ENCODE assay signal across 9 mouse cellular contexts in genomic region chr9:51993486-51994275, GRCm38 (mm10). TPM values are rescaled to one million over a fixed set of nuclear protein-coding genes. Genes with fewer than 3 reads are reported as not detected.
DNase-seq lines count a peak whose midpoint lies in the region; ATAC-seq and TF ChIP-seq lines count a peak whose summit lies in the region.
"Had no signal": no experiment of that assay in that cellular context is flagged by ENCODE, and none has a peak within 500 bp of the region (broad histone marks: within the 10 kb centered on the region; RNA-seq: fewer than 3 reads in every experiment).

No protein-coding gene starts in this region.

- TF ChIP-seq CTCF in heart, postnatal 0 days (IDR thresholded peaks at IDR 0.05; ENCODE audit: low read depth) = peak; percentile 36
- peak; percentile 44 for TF ChIP-seq CTCF in lung, adult 2 months (IDR thresholded peaks at IDR 0.05; ENCODE audit: insufficient read depth, low read length)

- DNase-seq in heart, postnatal 0 days (ENCODE audit: low spot score) = no peak
- no peak for DNase-seq in heart, adult 9 months (ENCODE audit: low spot score in 2 of 2)
- DNase-seq in 3T3-L1 (ENCODE audit: low read depth, low spot score) = peak; percentile 44
- peak; percentile 69 for DNase-seq in R1 (ENCODE audit: low read depth, low spot score)
- peak; percentile 32 for DNase-seq in lung, adult 2 months
- DNase-seq in ovary, postnatal 36 days (ENCODE audit: low spot score) = no peak
- no peak for DNase-seq in urinary bladder, postnatal 25 days (ENCODE audit: low spot score)
- no peak for DNase-seq in heart, postnatal 25 days (ENCODE audit: low spot score)

- no peak overlapping the region for H3K4me2 ChIP-seq in heart, postnatal 0 days (ENCODE audit: low read depth, low read length)
- H3K4me2 ChIP-seq: neural tube, embryonic 12.5 days had no signal

- no peaks in the 10 kb centered on the region for H3K4me1 ChIP-seq in heart, postnatal 0 days (ENCODE audit: control insufficient read depth, insufficient read depth)
- H3K4me1 ChIP-seq in lung, adult 2 months (ENCODE audit: control insufficient read depth, insufficient read depth, low read length) = no peaks in the 10 kb centered on the region; the same call in 1 of the 2 replicates
- H3K4me1 ChIP-seq: neural tube, embryonic 12.5 days had no signal

- no peaks in the 10 kb centered on the region for H3K36me3 ChIP-seq in heart, postnatal 0 days (replicated peaks; ENCODE audit: control insufficient read depth, insufficient read depth, low read length)
- H3K36me3 ChIP-seq: neural tube, embryonic 12.5 days had no signal

- H3K9ac ChIP-seq in heart, postnatal 0 days (replicated peaks; ENCODE audit: low read depth, low read length) = no peak overlapping the region
- H3K9ac ChIP-seq: neural tube, embryonic 12.5 days had no signal

- no peak overlapping the region for H3K27ac ChIP-seq in heart, postnatal 0 days (ENCODE audit: low read depth)
- H3K27ac ChIP-seq: neural tube, embryonic 12.5 days had no signal

- TF ChIP-seq POLR2A in lung, adult 2 months (IDR thresholded peaks at IDR 0.05; ENCODE audit: borderline replicate concordance, extremely low read depth, low read depth, low read length) = no peak

- no peak overlapping the region for H3K4me3 ChIP-seq in heart, postnatal 0 days (ENCODE audit: low read depth, low read length)
- H3K4me3 ChIP-seq in lung, adult 2 months (replicated peaks; ENCODE audit: extremely low read depth, low read depth, low read length) = no peak overlapping the region
- H3K4me3 ChIP-seq: neural tube, embryonic 12.5 days had no signal

- H3K27me3 ChIP-seq in heart, postnatal 0 days (ENCODE audit: control insufficient read depth, insufficient read depth, low read length) = no peaks in the 10 kb centered on the region
- H3K27me3 ChIP-seq: neural tube, embryonic 12.5 days had no signal

- intact Hi-C loops in heart, postnatal 25 days (cut with DNase I) = loop anchor here (5.0 kb wide), 1 partner anchor 54 kb away; the partner anchor contains the start of gene Rdx

- H3K9me3 ChIP-seq in heart, postnatal 0 days (replicated peaks; ENCODE audit: control insufficient read depth, low read length) = 0 out of 2 replicates have a peak, but pooled peaks cover 6% of the 10 kb centered on the region

- no peak for ATAC-seq in heart, postnatal 0 days (ENCODE audit: insufficient read depth, low read depth)

- WGBS in heart, postnatal 0 days = 77% methylated on average over 4 of the region's 4 CpGs
- 74% methylated on average over 4 of the region's 4 CpGs for WGBS in lung, adult 2 months

- no peak for TF ChIP-seq EP300 in heart, postnatal 0 days (IDR thresholded peaks at IDR 0.05; ENCODE audit: low read depth)

RNA-seq across cellular contexts. Expression of gene Fdx1, which starts 30.3 kb away (rescaled TPM):
- 56.1 and 89.3 TPM in 2 replicates for total RNA-seq in heart, postnatal 0 days (2014; rRNA removed; ENCODE audit: low replicate concordance)
- polyA plus RNA-seq in heart, postnatal 0 days (2015; fragmentation: Nextera tagmentation; extraction: Ambion mirVana) = 183 and 200 TPM in 2 replicates
- 106 and 178 TPM in 2 replicates for polyA plus RNA-seq in lung, adult 2 months (2012; rRNA removed)
- 100 to 1,000 TPM; 105 to 116 TPM for total RNA-seq in heart, postnatal 25 days (2021)

RNA-seq across cellular contexts. Expression of gene Rdx, which starts 53.3 kb away (rescaled TPM):
- 105 and 118 TPM in 2 replicates for total RNA-seq in heart, postnatal 0 days (2014; rRNA removed; ENCODE audit: low replicate concordance)
- polyA plus RNA-seq in heart, postnatal 0 days (2015; fragmentation: Nextera tagmentation; extraction: Ambion mirVana) = 102 and 103 TPM in 2 replicates
- polyA plus RNA-seq in lung, adult 2 months (2012; rRNA removed) = 22.0 and 41.7 TPM in 2 replicates
- total RNA-seq in heart, postnatal 25 days (2021) = 10 to 100 TPM; 91.6 to 92.5 TPM

Comparison
In these comparisons a context has a peak if more than half of its experiments do, and no peak if none do; other contexts are left out.
1. DNase-seq: peak in 3T3-L1 (single experiment), R1 (single experiment) and lung, adult 2 months (single experiment); none in heart, postnatal 0 days (single experiment), heart, adult 9 months (0 of 2), ovary, postnatal 36 days (single experiment), urinary bladder, postnatal 25 days (single experiment) and heart, postnatal 25 days (single experiment).